Mouse (Mus musculus): ENCODE results near the gene Ltc4s.

- no peak for TF ChIP-seq CTCF (IDR thresholded peaks at IDR 0.05; ENCODE audit: control insufficient read depth, insufficient read depth, insufficient read length)
- TF ChIP-seq USF1 (IDR thresholded peaks at IDR 0.05; ENCODE audit: low read depth): no peak
- no peak for TF ChIP-seq MAX (IDR thresholded peaks at IDR 0.05)
- no peak for TF ChIP-seq CEBPB (IDR thresholded peaks at IDR 0.05; ENCODE audit: low read depth)
- no peak for TF ChIP-seq MYOG (IDR thresholded peaks at IDR 0.05; ENCODE audit: control insufficient read depth, extremely low read depth, insufficient read length)
Measured at GRCm38 (mm10) chr11:50256615-50257014, 18.2 kb upstream of the Ltc4s start.

Measured in C2C12 (cell line).